Mouse (Mus musculus): ENCODE results near the gene Qtrt2. TPM values are rescaled to one million over a fixed set of nuclear protein-coding genes. Genes with fewer than 3 reads are reported as not detected.
A peak's percentile ranks its signal among the peaks of the same experiment; 100 is the strongest.

Qtrt2 gene
- polyA plus RNA-seq, 1 experiment from 2014 or later, result 16.6 TPM

DNA sequence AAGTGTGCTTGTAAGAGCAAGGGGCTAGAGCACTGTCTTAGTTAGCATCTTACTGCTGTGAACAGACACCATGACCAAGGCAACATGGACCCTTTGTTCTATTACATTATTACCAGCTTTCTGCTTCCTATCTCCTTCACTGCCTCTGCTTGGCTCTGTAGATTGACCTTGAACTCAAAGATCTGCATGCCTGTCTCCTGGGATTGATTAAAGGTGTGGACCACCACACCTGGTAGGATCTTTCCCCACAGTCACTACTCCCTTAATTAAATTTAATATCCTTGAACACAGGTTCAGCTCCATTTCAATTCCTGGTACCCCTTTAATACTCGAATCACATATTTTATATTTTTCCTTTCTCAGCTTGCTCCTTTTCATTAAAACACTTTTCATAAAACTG is 763 bp downstream of the Qtrt2 start:
- no peak for ATAC-seq (ENCODE audit: insufficient number of reproducible peaks, low FRiP score)
- no peaks in the 10 kb centered on the region for H3K27me3 ChIP-seq (replicated peaks)
- no peak overlapping the region for H3K27ac ChIP-seq (ENCODE audit: poor library complexity, severe bottlenecking)
- H3K4me2 ChIP-seq, result no peak overlapping the region
- WGBS, result 80% methylated on average over 1 of the region's 1 CpGs
- no peak overlapping the region for H3K9ac ChIP-seq
- no peaks in the 10 kb centered on the region for H3K36me3 ChIP-seq
- no peak overlapping the region for H3K4me3 ChIP-seq
- H3K9me3 ChIP-seq (replicated peaks), result no peaks in the 10 kb centered on the region
- no peaks in the 10 kb centered on the region for H3K4me1 ChIP-seq (replicated peaks)

- Histone ChIP-seq H3K27me3 (replicated peaks) (no peaks in the 10 kb centered on the region), H3K9me3 (replicated peaks) (no peaks in the 10 kb centered on the region), H3K27ac (ENCODE audit: poor library complexity, severe bottlenecking) (no peak overlapping the region), H3K36me3 (no peaks in the 10 kb centered on the region), H3K4me2 (no peak overlapping the region), H3K4me1 (replicated peaks) (no peaks in the 10 kb centered on the region), H3K9ac (no peak overlapping the region), H3K4me3 (no peak overlapping the region)
- WGBS, result 37% methylated on average over 6 of the region's 6 CpGs
- no peak for ATAC-seq (ENCODE audit: insufficient number of reproducible peaks, low FRiP score)
Observed at GRCm38 (mm10) chr16:43925001-43925558, 1.5 kb downstream of the Qtrt2 start.

DNA sequence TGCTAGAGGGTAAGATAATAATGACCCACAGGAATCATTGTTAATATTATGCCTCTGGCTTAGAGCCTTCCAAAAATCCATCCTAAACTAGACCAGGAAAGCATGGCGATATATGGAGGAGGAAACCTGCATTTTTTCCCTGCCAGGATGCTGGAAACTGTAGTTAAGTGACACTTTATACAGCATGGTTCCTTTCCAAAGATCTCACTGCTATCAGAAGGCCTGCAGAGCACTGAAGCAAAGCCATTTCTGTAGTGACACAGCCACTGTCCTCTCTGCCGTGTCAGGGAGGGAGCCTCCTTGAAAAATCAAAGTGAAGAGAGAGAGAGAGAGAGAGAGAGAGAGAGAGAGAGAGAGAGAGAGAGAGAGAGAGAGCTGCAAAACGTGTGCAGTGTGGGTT is 4.0 kb downstream of the Qtrt2 start:
- no peaks in the 10 kb centered on the region for H3K9me3 ChIP-seq (replicated peaks)
- H3K27me3 ChIP-seq (replicated peaks), result no peaks in the 10 kb centered on the region
- ATAC-seq (ENCODE audit: insufficient number of reproducible peaks, low FRiP score), result no peak
- 48% methylated on average over 3 of the region's 3 CpGs for WGBS
- H3K27ac ChIP-seq (ENCODE audit: poor library complexity, severe bottlenecking), result no peak overlapping the region
- H3K4me2 ChIP-seq, result no peak overlapping the region
- peaks cover 3% of the 10 kb centered on the region; the same call in 1 of the 2 replicates for H3K36me3 ChIP-seq
- H3K9ac ChIP-seq, result no peak overlapping the region
- H3K4me1 ChIP-seq (replicated peaks), result no peaks in the 10 kb centered on the region
- no peak overlapping the region for H3K4me3 ChIP-seq

- Histone ChIP-seq H3K36me3 (peaks cover 3% of the 10 kb centered on the region; the same call in 1 of the 2 replicates), H3K27ac (ENCODE audit: poor library complexity, severe bottlenecking) (no peak overlapping the region), H3K4me1 (replicated peaks) (no peaks in the 10 kb centered on the region), H3K4me2 (no peak overlapping the region), H3K4me3 (no peak overlapping the region), H3K9me3 (replicated peaks) (no peaks in the 10 kb centered on the region), H3K9ac (no peak overlapping the region), H3K27me3 (replicated peaks) (no peaks in the 10 kb centered on the region)
- ATAC-seq (ENCODE audit: insufficient number of reproducible peaks, low FRiP score), result no peak
- WGBS, result 58% methylated on average over 2 of the region's 2 CpGs
Observed at GRCm38 (mm10) chr16:43922024-43922423, 4.6 kb downstream of the Qtrt2 start.

GRCm38 (mm10) chr16:43918867-43919266 is 7.7 kb downstream of the Qtrt2 start:
- no peak for ATAC-seq (ENCODE audit: insufficient number of reproducible peaks, low FRiP score)
- Histone ChIP-seq H3K27me3 (replicated peaks) (no peaks in the 10 kb centered on the region), H3K9ac (no peak overlapping the region), H3K9me3 (replicated peaks) (no peaks in the 10 kb centered on the region), H3K27ac (ENCODE audit: poor library complexity, severe bottlenecking) (no peak overlapping the region), H3K4me1 (replicated peaks) (no peaks in the 10 kb centered on the region), H3K4me2 (no peak overlapping the region), H3K36me3 (peaks cover 6% of the 10 kb centered on the region; the same call in 1 of the 2 replicates), H3K4me3 (no peak overlapping the region)
- 62% methylated on average over 3 of the region's 3 CpGs for WGBS

GRCm38 (mm10) chr16:43908881-43909280 is 17.7 kb downstream of the Qtrt2 start:
- Histone ChIP-seq H3K9me3 (replicated peaks) (no peaks in the 10 kb centered on the region), H3K27me3 (replicated peaks) (no peaks in the 10 kb centered on the region), H3K9ac (no peak overlapping the region), H3K4me2 (no peak overlapping the region), H3K4me1 (replicated peaks) (no peaks in the 10 kb centered on the region), H3K4me3 (no peak overlapping the region), H3K27ac (ENCODE audit: poor library complexity, severe bottlenecking) (no peak overlapping the region), H3K36me3 (peaks cover 13% of the 10 kb centered on the region)
- ATAC-seq (ENCODE audit: insufficient number of reproducible peaks, low FRiP score), result no peak
- 85% methylated on average over 2 of the region's 2 CpGs for WGBS

DNA sequence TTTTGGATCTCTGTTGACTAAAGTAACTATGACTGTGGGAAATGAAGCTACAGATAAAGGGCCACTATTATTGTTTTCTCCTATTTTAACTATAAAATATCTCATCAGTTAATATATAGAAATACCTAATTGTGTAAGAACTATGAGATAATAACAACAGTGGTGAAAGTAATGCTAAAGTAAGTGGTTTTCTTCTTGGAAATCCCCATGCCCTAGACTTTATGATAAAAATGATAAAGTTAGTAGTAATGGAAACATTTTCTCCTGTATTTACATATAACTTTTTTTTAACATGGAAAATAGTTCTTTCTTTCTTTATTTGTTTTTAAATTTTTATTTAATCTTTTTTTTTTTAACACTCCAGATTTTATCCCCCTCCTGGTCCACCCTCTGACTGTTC is 26.0 kb downstream of the Qtrt2 start:
- no peak overlapping the region for H3K9ac ChIP-seq
- H3K4me2 ChIP-seq, result no peak overlapping the region
- no peak overlapping the region for H3K4me3 ChIP-seq
- H3K9me3 ChIP-seq (replicated peaks), result no peaks in the 10 kb centered on the region
- no peaks in the 10 kb centered on the region for H3K4me1 ChIP-seq (replicated peaks)
- no peak for ATAC-seq (ENCODE audit: insufficient number of reproducible peaks, low FRiP score)
- H3K27ac ChIP-seq (ENCODE audit: poor library complexity, severe bottlenecking), result no peak overlapping the region
- H3K36me3 ChIP-seq, result no peaks in the 10 kb centered on the region
- no peaks in the 10 kb centered on the region for H3K27me3 ChIP-seq (replicated peaks)

- Histone ChIP-seq H3K4me2 (no peak overlapping the region), H3K4me3 (no peak overlapping the region), H3K27me3 (replicated peaks) (no peaks in the 10 kb centered on the region), H3K27ac (ENCODE audit: poor library complexity, severe bottlenecking) (no peak overlapping the region), H3K4me1 (replicated peaks) (no peaks in the 10 kb centered on the region), H3K9ac (no peak overlapping the region), H3K36me3 (no peaks in the 10 kb centered on the region), H3K9me3 (replicated peaks) (no peaks in the 10 kb centered on the region)
- 43% methylated on average over 4 of the region's 4 CpGs for WGBS
- no peak for ATAC-seq (ENCODE audit: insufficient number of reproducible peaks, low FRiP score)
Observed at GRCm38 (mm10) chr16:43900138-43900537, 26.5 kb downstream of the Qtrt2 start.

GRCm38 (mm10) chr16:43894501-43894900 is 32.1 kb downstream of the Qtrt2 start:
- no peak overlapping the region for H3K9ac ChIP-seq
- no peak overlapping the region for H3K4me3 ChIP-seq
- no peaks in the 10 kb centered on the region for H3K9me3 ChIP-seq (replicated peaks)
- no peak for ATAC-seq (ENCODE audit: insufficient number of reproducible peaks, low FRiP score)
- no peak overlapping the region for H3K4me2 ChIP-seq
- no peak overlapping the region for H3K27ac ChIP-seq (ENCODE audit: poor library complexity, severe bottlenecking)
- H3K4me1 ChIP-seq (replicated peaks), result peaks cover 5% of the 10 kb centered on the region; the same call in 1 of the 2 replicates
- WGBS, result 81% methylated on average over 8 of the region's 8 CpGs
- H3K36me3 ChIP-seq, result no peaks in the 10 kb centered on the region
- no peaks in the 10 kb centered on the region for H3K27me3 ChIP-seq (replicated peaks)

DNA sequence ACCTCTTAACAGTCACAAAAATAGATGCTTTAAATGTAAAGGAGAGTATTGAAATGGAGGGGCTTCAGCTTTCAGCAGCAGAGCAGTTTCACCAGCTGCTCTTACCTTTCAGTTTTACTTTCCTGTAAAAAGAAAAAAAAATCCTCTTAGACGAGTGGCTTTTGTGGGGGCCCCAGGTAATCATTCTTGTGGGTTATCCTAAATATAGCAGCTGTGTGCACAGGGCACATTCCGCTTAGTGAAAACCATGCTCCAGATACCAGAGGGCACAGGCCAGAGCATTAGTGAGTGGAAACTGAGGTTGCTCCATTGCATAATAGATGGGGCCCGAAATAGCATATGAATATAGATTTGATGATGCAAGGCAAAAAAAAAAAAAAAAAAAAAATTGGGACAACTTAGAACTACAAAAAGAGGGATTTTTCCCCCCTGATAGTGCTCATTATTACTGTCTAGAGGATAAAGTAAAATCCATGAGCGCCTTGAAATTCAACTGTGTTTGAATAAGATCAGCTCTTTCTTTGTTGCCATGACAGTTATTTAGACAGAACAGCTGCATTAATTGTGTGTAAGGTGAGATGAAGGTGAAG is 35.8 kb downstream of the Qtrt2 start:
- H3K4me3 ChIP-seq, result no peak overlapping the region
- WGBS, result 58% methylated on average over 4 of the region's 4 CpGs
- no peaks in the 10 kb centered on the region for H3K27me3 ChIP-seq (replicated peaks)
- peak overlapping the region; percentile 80; the same call in 1 of the 2 replicates for H3K4me2 ChIP-seq
- peaks cover 11% of the 10 kb centered on the region for H3K4me1 ChIP-seq (replicated peaks)
- 0 out of 2 replicates have a peak overlapping the region, but pooled peaks have one; percentile 27 for H3K27ac ChIP-seq (ENCODE audit: poor library complexity, severe bottlenecking)
- no peak overlapping the region for H3K9ac ChIP-seq
- ATAC-seq (ENCODE audit: insufficient number of reproducible peaks, low FRiP score), result no peak
- no peaks in the 10 kb centered on the region for H3K9me3 ChIP-seq (replicated peaks)
- H3K36me3 ChIP-seq, result no peaks in the 10 kb centered on the region; the same call in 1 of the 2 replicates

DNA sequence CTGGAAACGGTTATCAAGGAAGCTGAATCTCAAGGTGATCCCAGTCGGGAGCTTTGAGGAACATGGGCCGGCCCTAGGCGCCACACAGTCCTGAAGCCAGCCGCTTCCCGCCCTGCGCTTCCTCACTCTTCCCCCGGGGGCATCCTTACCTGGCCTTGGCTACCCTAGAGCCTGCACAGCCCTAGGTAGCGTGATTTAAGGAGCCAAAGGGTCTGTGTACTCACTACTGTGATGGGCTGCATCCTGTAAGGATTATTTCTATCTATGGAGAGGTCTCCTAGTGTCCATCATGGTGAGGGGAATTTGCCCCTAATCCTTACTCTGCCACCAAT is 36.6 kb downstream of the Qtrt2 start:
- H3K4me1 ChIP-seq (replicated peaks), result peaks cover 11% of the 10 kb centered on the region
- ATAC-seq (ENCODE audit: insufficient number of reproducible peaks, low FRiP score), result peak; percentile 93
- peak overlapping the region; percentile 86 for H3K9ac ChIP-seq
- 0% methylated on average over 9 of the region's 9 CpGs for WGBS
- H3K4me2 ChIP-seq, result peak overlapping the region; percentile 80
- peak overlapping the region; percentile 65 for H3K27ac ChIP-seq (ENCODE audit: poor library complexity, severe bottlenecking)
- peak overlapping the region; percentile 65 for H3K4me3 ChIP-seq
- H3K27me3 ChIP-seq (replicated peaks), result no peaks in the 10 kb centered on the region
- no peaks in the 10 kb centered on the region for H3K9me3 ChIP-seq (replicated peaks)
- H3K36me3 ChIP-seq, result no peaks in the 10 kb centered on the region; the same call in 1 of the 2 replicates

Data from heart, embryonic 12.5 days (tissue).